Mouse (Mus musculus) liver, adult 2 months (tissue): ENCODE results near the gene Abcb9.

Source experiments
- CTCF ChIP-seq: fragments of 200-500 bp; IDR thresholded peaks from 2 replicates; pipeline ENCODE4 v1.5.1; 2011; ENCODE audit warnings: low read depth, low read length, control low read depth
- POLR2A ChIP-seq: fragments of 200-500 bp; IDR thresholded peaks from 2 replicates; pipeline ENCODE4 v1.6.1; 2011; ENCODE audit warnings: low read length, control low read depth; ENCODE audit not compliant: insufficient read depth; ENCODE audit errors: extremely low read depth

GRCm38 (mm10) chr5:124026568-124026967, 69.0 kb downstream of the Abcb9 start:
- TF ChIP-seq CTCF (no peak), POLR2A (no peak)
